Mouse (Mus musculus) spleen, postnatal 0 days (tissue): ENCODE data around the gene Nt5c. TPM values are rescaled to one million over a fixed set of nuclear protein-coding genes. Genes with fewer than 3 reads are reported as not detected.

Experiments used
- polyA plus RNA-seq: library from polyadenylated mRNA; unstranded; fragments of >200 nt; fragmentation: Nextera tagmentation; extraction: Ambion mirVana; gene quantifications from 2 replicates; pipeline ENCODE4 v1.2.1, GENCODE M21; 2015

Nt5c gene
- 83.3 and 90.8 TPM in 2 replicates for polyA plus RNA-seq

DNA sequence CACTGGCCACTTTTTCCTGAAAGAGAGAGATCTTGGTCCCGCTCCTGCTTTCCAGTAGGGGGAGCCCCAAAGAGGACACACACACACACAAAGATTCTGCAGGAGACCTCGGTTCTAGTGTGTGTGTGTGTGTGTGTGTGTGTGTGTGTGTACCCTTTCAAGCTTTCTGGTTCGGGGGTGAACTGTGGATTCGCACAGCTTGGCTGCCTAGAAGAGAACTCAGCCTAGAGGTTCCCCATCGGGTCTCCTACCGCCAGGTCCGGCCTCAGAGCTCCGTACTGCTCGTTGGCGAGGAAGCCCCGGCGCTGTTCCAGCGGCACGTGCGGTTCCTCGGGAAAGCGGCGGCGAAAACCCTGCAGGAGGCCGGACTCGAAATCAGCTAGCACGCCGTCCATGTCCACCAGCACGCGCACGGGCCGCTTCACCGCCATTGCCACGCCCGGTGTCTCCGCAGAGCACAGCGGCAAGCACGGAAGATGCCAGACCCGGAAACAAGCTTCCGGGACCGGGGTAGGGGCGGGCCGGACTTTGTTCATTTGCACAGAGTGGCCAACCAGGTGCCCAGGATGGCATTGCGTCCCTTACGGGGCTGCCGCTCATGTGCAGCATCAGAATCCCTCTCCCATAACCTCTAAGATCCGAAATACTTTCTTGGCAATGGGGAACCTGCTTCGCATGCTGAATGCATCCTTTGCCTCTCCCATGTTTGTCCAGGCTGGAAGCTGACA is at the start of gene Nt5c:
TSS of gene Nt5c (minus strand) at position 507 of the 728 bp plus-strand sequence.

DNA sequence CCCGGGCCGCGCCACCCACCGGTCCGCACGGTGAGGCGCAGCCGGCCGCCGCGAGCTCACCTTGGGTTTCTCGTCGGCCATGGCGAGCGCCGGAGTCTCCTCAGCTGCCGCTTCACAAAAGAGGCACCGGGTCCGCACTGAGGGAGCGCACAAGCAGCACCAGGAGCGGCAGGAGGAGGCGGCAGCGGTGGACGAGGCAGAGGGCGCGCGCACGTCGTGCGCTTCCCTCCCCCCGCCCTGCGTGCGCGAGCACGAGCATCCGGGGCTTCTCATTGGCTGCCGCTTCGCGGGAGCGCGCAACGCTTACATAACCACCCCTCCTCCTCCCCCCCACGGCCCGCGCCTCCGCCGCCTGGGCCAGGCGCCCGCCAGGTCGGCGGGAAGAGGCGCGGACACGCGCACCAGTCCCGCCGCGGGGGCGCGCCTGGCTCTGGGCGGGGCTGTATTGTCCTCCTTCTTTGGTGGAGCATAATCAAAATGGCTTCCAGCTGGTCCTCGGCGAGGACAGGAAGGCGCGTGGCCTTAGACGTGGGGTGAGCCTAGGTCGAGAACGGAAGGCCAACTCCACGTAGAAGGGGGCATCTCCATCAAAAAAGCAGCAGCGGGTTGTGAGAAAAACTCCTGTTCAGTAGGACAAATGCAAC is 44.5 kb upstream of the Nt5c start, which contains the start of gene Sumo2:
TSS of gene Sumo2 (minus strand) at position 239 of the 644 bp plus-strand sequence.

DNA sequence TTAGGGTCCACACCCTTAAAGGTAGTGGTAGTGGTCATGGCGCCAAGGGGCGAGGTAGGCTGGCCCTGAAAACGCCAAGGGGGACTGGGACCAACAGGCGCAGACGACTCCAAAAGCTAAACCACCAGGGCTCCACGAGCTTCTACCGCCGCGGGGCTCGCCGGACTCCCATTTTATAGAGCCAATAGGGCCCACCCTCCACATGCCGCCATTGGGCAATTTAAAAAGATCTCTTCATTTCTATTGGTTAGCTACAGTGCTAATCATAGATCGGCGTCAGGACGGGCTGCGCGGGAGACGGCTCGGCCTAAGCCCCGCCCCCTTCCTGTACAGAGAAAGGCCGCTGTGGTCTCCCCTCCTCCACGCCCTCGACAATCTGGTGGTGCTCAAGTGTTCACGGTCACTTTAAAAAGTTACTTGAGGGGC is 22.6 kb upstream of the Nt5c start, which contains the start of gene Jpt1:
TSS of gene Jpt1 (minus strand) at position 150 of the 426 bp plus-strand sequence.

DNA sequence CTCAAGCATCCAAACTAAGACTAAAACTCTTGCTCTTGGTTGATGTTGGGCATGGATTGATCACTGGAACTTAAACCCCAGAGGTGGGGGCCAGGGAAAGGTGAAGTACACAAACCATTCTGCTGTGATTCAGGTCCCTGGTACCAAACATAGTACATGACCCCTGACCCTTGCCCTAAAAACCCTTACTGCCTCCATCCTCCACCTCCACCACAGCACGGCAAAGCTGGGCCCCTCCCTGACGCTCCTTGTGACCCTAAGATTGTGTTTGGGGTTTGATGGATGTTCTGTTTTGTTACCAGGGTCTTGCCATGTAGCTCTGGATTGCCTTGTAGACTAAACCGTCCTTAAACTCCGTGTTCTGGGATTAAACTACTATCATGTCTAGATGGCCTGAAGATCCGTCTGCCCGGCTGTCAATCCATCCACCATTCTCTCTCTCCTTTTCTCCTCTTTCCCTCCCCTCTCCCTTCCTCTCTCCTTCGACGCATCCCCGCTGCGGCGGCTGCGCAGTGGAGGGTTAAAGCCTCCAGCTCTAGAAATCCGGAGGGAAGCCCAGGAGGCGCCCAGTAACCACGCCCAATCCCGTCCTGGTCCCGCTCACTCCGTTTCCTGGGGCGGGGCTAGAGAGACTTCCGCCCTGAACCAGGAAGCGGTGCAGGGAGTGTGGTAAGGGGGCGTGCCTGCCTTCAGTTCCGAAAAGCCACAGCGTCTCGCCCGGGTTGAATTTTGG is 16.5 kb downstream of the Nt5c start, which contains the start of gene Armc7:
TSS of gene Armc7 (plus strand) at position 643 of the 733 bp plus-strand sequence.

DNA sequence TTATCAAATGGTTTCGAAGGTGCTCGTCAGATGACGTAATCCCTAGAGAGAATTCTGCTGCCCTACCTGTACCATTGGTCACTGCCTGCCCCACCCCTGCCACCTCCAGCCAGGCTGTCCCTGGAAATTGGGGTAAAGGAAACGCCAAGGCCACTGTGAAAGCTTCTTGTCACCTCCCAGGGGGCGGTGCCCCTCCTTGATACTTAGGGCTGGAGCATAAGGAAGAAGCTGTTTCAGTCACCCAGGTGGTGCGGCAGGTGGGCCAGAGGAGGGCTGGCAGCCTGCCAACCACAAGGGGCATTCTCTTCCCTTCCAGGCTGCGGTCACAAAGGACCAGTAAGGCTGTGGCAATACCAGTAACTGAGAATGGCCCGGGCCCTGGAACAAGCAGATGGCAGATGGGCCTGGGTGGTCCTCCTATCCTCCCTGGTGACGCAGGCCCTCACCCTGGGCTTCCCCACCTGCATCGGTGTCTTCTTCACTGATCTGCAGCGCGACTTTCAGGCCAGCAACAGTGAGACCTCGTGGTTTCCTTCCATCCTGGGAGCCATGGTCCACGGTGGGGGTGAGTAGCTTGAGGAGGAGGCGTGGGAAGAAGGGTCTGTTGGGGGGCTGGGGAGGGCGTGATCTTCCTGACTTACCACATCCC is 29.3 kb downstream of the Nt5c start, which contains the start of gene Slc16a5:
TSS of gene Slc16a5 (plus strand) at position 232 of the 649 bp plus-strand sequence.

Other genes with a start within 250 kb of the Nt5c start
- 0.07 and 0.08 TPM in 2 replicates for gene Grin2c, start 224.6 kb downstream of the Nt5c start, polyA plus RNA-seq
- 9.7 and 10.0 TPM in 2 replicates for gene Fdxr, start 214.8 kb downstream of the Nt5c start, polyA plus RNA-seq
- 0.24 and 0.33 TPM in 2 replicates for gene Fads6, start 194.2 kb downstream of the Nt5c start, polyA plus RNA-seq
- not detected in 2 replicates for gene Otop2, start 184.7 kb downstream of the Nt5c start, polyA plus RNA-seq
- gene Ush1g, start 169.8 kb downstream of the Nt5c start, polyA plus RNA-seq = 0.65 and 0.70 TPM in 2 replicates
- gene Otop3, start 157.1 kb downstream of the Nt5c start, polyA plus RNA-seq = not detected in 2 replicates
- 1.3 and 2.2 TPM in 2 replicates for gene Hid1, start 124.1 kb downstream of the Nt5c start, polyA plus RNA-seq
- 2.9 and 4.3 TPM in 2 replicates for gene Cdr2l, start 109.9 kb downstream of the Nt5c start, polyA plus RNA-seq
- 80.9 and 91.3 TPM in 2 replicates for gene Mrpl58, start 88.1 kb downstream of the Nt5c start, polyA plus RNA-seq
- gene Atp5h, start 71.9 kb downstream of the Nt5c start, polyA plus RNA-seq = 692 and 747 TPM in 2 replicates
- 9.5 and 13.2 TPM in 2 replicates for gene Kctd2, start 71.7 kb downstream of the Nt5c start, polyA plus RNA-seq
- gene Trim80, start 51.3 kb downstream of the Nt5c start, polyA plus RNA-seq = not detected in 2 replicates
- gene Slc16a5, start 29.4 kb downstream of the Nt5c start, polyA plus RNA-seq = 0.08 and 0.19 TPM in 2 replicates
- 7.4 and 8.5 TPM in 2 replicates for gene Armc7, start 16.2 kb downstream of the Nt5c start, polyA plus RNA-seq
- gene Jpt1, start 22.5 kb upstream of the Nt5c start, polyA plus RNA-seq = 280 and 285 TPM in 2 replicates
- 581 and 592 TPM in 2 replicates for gene Sumo2, start 44.4 kb upstream of the Nt5c start, polyA plus RNA-seq
- 133 and 153 TPM in 2 replicates for gene Nup85, start 72.6 kb upstream of the Nt5c start, polyA plus RNA-seq
- 48.3 and 49.0 TPM in 2 replicates for gene Mrps7, start 112.1 kb upstream of the Nt5c start, polyA plus RNA-seq
- gene Gga3, start 112.2 kb upstream of the Nt5c start, polyA plus RNA-seq = 8.6 and 8.9 TPM in 2 replicates
- gene Mif4gd, start 121.1 kb upstream of the Nt5c start, polyA plus RNA-seq = 40.0 and 42.2 TPM in 2 replicates
- 12.7 and 15.1 TPM in 2 replicates for gene Slc25a19, start 136.4 kb upstream of the Nt5c start, polyA plus RNA-seq
- 55.2 and 60.1 TPM in 2 replicates for gene Grb2, start 216.7 kb upstream of the Nt5c start, polyA plus RNA-seq